Mouse (Mus musculus): ENCODE measurements around the gene Dmrt1. TPM values are rescaled to one million over a fixed set of nuclear protein-coding genes. Genes with fewer than 3 reads are reported as not detected.

Gene Dmrt1
- polyA plus RNA-seq, 2 experiments = 0.05 TPM; not detected in 1

GRCm38 (mm10) chr19:25641786-25642185 is 136.4 kb downstream of the Dmrt1 start:
- Histone ChIP-seq H3K4me3 (replicated peaks; ENCODE audit: low read length) (no peak overlapping the region), H3K4me2 (replicated peaks; ENCODE audit: low read depth, low read length, severe bottlenecking) (no peak overlapping the region)
- no peak for ATAC-seq (ENCODE audit: low FRiP score, low read depth)

GRCm38 (mm10) chr19:25647136-25647535 is 141.7 kb downstream of the Dmrt1 start:
- no peak for TF ChIP-seq POLR2A (IDR thresholded peaks at IDR 0.05; ENCODE audit: borderline replicate concordance, extremely low read depth, insufficient read depth, insufficient read length)
- 62% methylated on average over 3 of the region's 3 CpGs for WGBS
- Histone ChIP-seq H3K27me3 (ENCODE audit: control insufficient read depth, insufficient read depth, low read length) (no peaks in the 10 kb centered on the region), H3K9me3 (ENCODE audit: control insufficient read depth, low read length) (no peaks in the 10 kb centered on the region), H3K4me2 (replicated peaks; ENCODE audit: low read depth, low read length, severe bottlenecking) (no peak overlapping the region), H3K27ac (replicated peaks; ENCODE audit: low read depth, low read length) (no peak overlapping the region), H3K4me3 (replicated peaks; ENCODE audit: low read length) (no peak overlapping the region), H3K36me3 (ENCODE audit: control insufficient read depth, insufficient read depth, low read length) (no peaks in the 10 kb centered on the region), H3K9ac (ENCODE audit: low read depth, low read length, severe bottlenecking) (no peak overlapping the region), H3K4me1 (ENCODE audit: control insufficient read depth, insufficient read depth, low read length) (no peaks in the 10 kb centered on the region)
- DNase-seq (ENCODE audit: low spot score) (no peak), ATAC-seq (ENCODE audit: low FRiP score, low read depth) (no peak)

More at GRCm38 (mm10) chr19:25641786-25642185, 136.4 kb downstream of the Dmrt1 start:
- Histone ChIP-seq H3K27ac (replicated peaks; ENCODE audit: low read depth, low read length) (no peak overlapping the region), H3K36me3 (ENCODE audit: control insufficient read depth, insufficient read depth, low read length) (no peaks in the 10 kb centered on the region), H3K9ac (ENCODE audit: low read depth, low read length, severe bottlenecking) (no peak overlapping the region), H3K27me3 (ENCODE audit: control insufficient read depth, insufficient read depth, low read length) (no peaks in the 10 kb centered on the region), H3K9me3 (ENCODE audit: control insufficient read depth, low read length) (no peaks in the 10 kb centered on the region), H3K4me1 (ENCODE audit: control insufficient read depth, insufficient read depth, low read length) (no peaks in the 10 kb centered on the region)
- WGBS = 82% methylated on average over 6 of the region's 6 CpGs
- no peak for DNase-seq (ENCODE audit: low spot score)
- no peak for TF ChIP-seq POLR2A (IDR thresholded peaks at IDR 0.05; ENCODE audit: borderline replicate concordance, extremely low read depth, insufficient read depth, insufficient read length)

GRCm38 (mm10) chr19:25648701-25649100 is 143.3 kb downstream of the Dmrt1 start:
- no peaks in the 10 kb centered on the region for H3K4me1 ChIP-seq (ENCODE audit: control insufficient read depth, insufficient read depth, low read length)
- TF ChIP-seq POLR2A (IDR thresholded peaks at IDR 0.05; ENCODE audit: borderline replicate concordance, extremely low read depth, insufficient read depth, insufficient read length) = no peak
- 69% methylated on average over 4 of the region's 4 CpGs for WGBS
- no peak for DNase-seq (ENCODE audit: low spot score)
- no peaks in the 10 kb centered on the region for H3K27me3 ChIP-seq (ENCODE audit: control insufficient read depth, insufficient read depth, low read length)
- H3K36me3 ChIP-seq (ENCODE audit: control insufficient read depth, insufficient read depth, low read length) = no peaks in the 10 kb centered on the region
- H3K4me2 ChIP-seq (replicated peaks; ENCODE audit: low read depth, low read length, severe bottlenecking) = no peak overlapping the region
- no peak overlapping the region for H3K4me3 ChIP-seq (replicated peaks; ENCODE audit: low read length)
- no peak for ATAC-seq (ENCODE audit: low FRiP score, low read depth)
- H3K9me3 ChIP-seq (ENCODE audit: control insufficient read depth, low read length) = no peaks in the 10 kb centered on the region
- no peak overlapping the region for H3K27ac ChIP-seq (replicated peaks; ENCODE audit: low read depth, low read length)
- no peak overlapping the region for H3K9ac ChIP-seq (ENCODE audit: low read depth, low read length, severe bottlenecking)

GRCm38 (mm10) chr19:25650474-25650873 is 145.1 kb downstream of the Dmrt1 start:
- DNase-seq (ENCODE audit: low spot score) = no peak
- Histone ChIP-seq H3K9ac (ENCODE audit: low read depth, low read length, severe bottlenecking) (no peak overlapping the region), H3K27me3 (ENCODE audit: control insufficient read depth, insufficient read depth, low read length) (no peaks in the 10 kb centered on the region), H3K4me2 (replicated peaks; ENCODE audit: low read depth, low read length, severe bottlenecking) (no peak overlapping the region), H3K27ac (replicated peaks; ENCODE audit: low read depth, low read length) (no peak overlapping the region), H3K36me3 (ENCODE audit: control insufficient read depth, insufficient read depth, low read length) (no peaks in the 10 kb centered on the region), H3K4me3 (replicated peaks; ENCODE audit: low read length) (no peak overlapping the region), H3K4me1 (ENCODE audit: control insufficient read depth, insufficient read depth, low read length) (peaks cover 11% of the 10 kb centered on the region; the same call in 1 of the 2 replicates), H3K9me3 (ENCODE audit: control insufficient read depth, low read length) (no peaks in the 10 kb centered on the region)
- no peak for ATAC-seq (ENCODE audit: low FRiP score, low read depth)
- WGBS = 83% methylated on average over 10 of the region's 10 CpGs
- TF ChIP-seq POLR2A (IDR thresholded peaks at IDR 0.05; ENCODE audit: borderline replicate concordance, extremely low read depth, insufficient read depth, insufficient read length) = no peak

GRCm38 (mm10) chr19:25652560-25652959 is 147.1 kb downstream of the Dmrt1 start:
- Histone ChIP-seq H3K36me3 (ENCODE audit: control insufficient read depth, insufficient read depth, low read length) (no peaks in the 10 kb centered on the region), H3K4me1 (ENCODE audit: control insufficient read depth, insufficient read depth, low read length) (peaks cover 11% of the 10 kb centered on the region; the same call in 1 of the 2 replicates), H3K4me3 (replicated peaks; ENCODE audit: low read length) (no peak overlapping the region), H3K27ac (replicated peaks; ENCODE audit: low read depth, low read length) (no peak overlapping the region), H3K4me2 (replicated peaks; ENCODE audit: low read depth, low read length, severe bottlenecking) (no peak overlapping the region), H3K9me3 (ENCODE audit: control insufficient read depth, low read length) (no peaks in the 10 kb centered on the region), H3K9ac (ENCODE audit: low read depth, low read length, severe bottlenecking) (no peak overlapping the region), H3K27me3 (ENCODE audit: control insufficient read depth, insufficient read depth, low read length) (no peaks in the 10 kb centered on the region)
- 59% methylated on average over 5 of the region's 5 CpGs for WGBS
- DNase-seq (ENCODE audit: low spot score) = no peak
- no peak for ATAC-seq (ENCODE audit: low FRiP score, low read depth)
- no peak for TF ChIP-seq POLR2A (IDR thresholded peaks at IDR 0.05; ENCODE audit: borderline replicate concordance, extremely low read depth, insufficient read depth, insufficient read length)

Other genes with a start within 250 kb of the Dmrt1 start
- gene Dmrt3, start 104.7 kb downstream of the Dmrt1 start, polyA plus RNA-seq (2012; rRNA removed) = 0.28 and 0.29 TPM in 2 replicates
- 0.19 and 0.21 TPM in 2 replicates for gene Dmrt3, start 104.7 kb downstream of the Dmrt1 start, polyA plus RNA-seq (2014; fragmentation: Nextera tagmentation; extraction: Ambion mirVana)
- gene Dmrt2, start 166.8 kb downstream of the Dmrt1 start, polyA plus RNA-seq (2012; rRNA removed) = 32.6 and 35.7 TPM in 2 replicates
- 22.6 and 27.1 TPM in 2 replicates for gene Dmrt2, start 166.8 kb downstream of the Dmrt1 start, polyA plus RNA-seq (2014; fragmentation: Nextera tagmentation; extraction: Ambion mirVana)